Mouse (Mus musculus) liver, embryonic 13.5 days (tissue): ENCODE data around the gene Reck. TPM values are rescaled to one million over a fixed set of nuclear protein-coding genes. Genes with fewer than 3 reads are reported as not detected.
A peak's percentile ranks its signal among the peaks of the same experiment; 100 is the strongest.

Experiments
- ATAC-seq: fragments of 200-750 bp; cut with Nextera tagmentation; 2 replicates; pipeline ENCODE4 v1.8.0; 2017; ENCODE audit warnings: low read depth, mild to moderate bottlenecking, moderate number of reproducible peaks, moderate library complexity
- DNase-seq: peaks from one replicate; pipeline ENCODE4 v3.0.0; 2022
- H3K27ac ChIP-seq: fragments of 300-500 bp; sonication (generic); 2 replicates; pipeline ENCODE4 v1.5.1; 2015; ENCODE audit warnings: moderate library complexity, mild to moderate bottlenecking, inconsistent platforms
- H3K27me3 ChIP-seq: fragments of 300-500 bp; sonication (generic); 2 replicates; pipeline ENCODE4 v1.6.1; 2015; ENCODE audit warnings: mild to moderate bottlenecking, inconsistent platforms
- H3K36me3 ChIP-seq: fragments of 300-500 bp; sonication (generic); 2 replicates; pipeline ENCODE4 v1.6.1; 2015; ENCODE audit warnings: mild to moderate bottlenecking, inconsistent platforms
- H3K4me1 ChIP-seq: fragments of 300-500 bp; sonication (generic); replicated peaks from 2 replicates; pipeline ENCODE4 v1.6.1; 2015; ENCODE audit warnings: inconsistent platforms
- H3K4me2 ChIP-seq: fragments of 300-500 bp; sonication (generic); 2 replicates; pipeline ENCODE4 v1.6.1; 2015; ENCODE audit warnings: inconsistent platforms, mild to moderate bottlenecking, moderate library complexity
- H3K4me3 ChIP-seq: fragments of 300-500 bp; sonication (generic); replicated peaks from 2 replicates; pipeline ENCODE4 v1.5.1; 2015; ENCODE audit warnings: mild to moderate bottlenecking, inconsistent platforms
- H3K9ac ChIP-seq: fragments of 300-500 bp; sonication (generic); 2 replicates; pipeline ENCODE4 v1.6.1; 2015; ENCODE audit warnings: mild to moderate bottlenecking, inconsistent platforms
- H3K9me3 ChIP-seq: fragments of 300-500 bp; sonication (generic); replicated peaks from 2 replicates; pipeline ENCODE4 v1.6.1; 2016; ENCODE audit warnings: inconsistent platforms
- WGBS: fragments of 180-500 bp; shearing (Covaris S2); methylation state at CpG from one replicate; pipeline ENCODE4 v1.1.7; 2015; ENCODE audit not compliant: insufficient replicate concordance; 5-methylcytosine and 5-hydroxymethylcytosine counted together
- polyA plus RNA-seq: library from polyadenylated mRNA; unstranded; fragments of >200 nt; fragmentation: Nextera tagmentation; extraction: Ambion mirVana; gene quantifications from 2 replicates; pipeline ENCODE4 v1.2.1, GENCODE M21; 2015

The Reck gene
- polyA plus RNA-seq, 1 experiment from 2014 or later, result 2.1 TPM

- WGBS, result 65% methylated on average over 7 of the region's 7 CpGs
- no peak overlapping the region for H3K4me2 ChIP-seq
Observed at GRCm38 (mm10) chr4:43981251-43981650, 105.9 kb downstream of the Reck start.

GRCm38 (mm10) chr4:43982053-43982732 is 106.9 kb downstream of the Reck start:
- peaks cover 36% of the 10 kb centered on the region for H3K4me1 ChIP-seq
- peak overlapping the region; percentile 62 for H3K27ac ChIP-seq
- H3K9me3 ChIP-seq, result no peaks in the 10 kb centered on the region
- DNase-seq, result peak; percentile 85
- H3K36me3 ChIP-seq, result peaks cover 9% of the 10 kb centered on the region
- peak overlapping the region; percentile 71 for H3K9ac ChIP-seq
- peak overlapping the region; percentile 69 for H3K4me2 ChIP-seq
- H3K4me3 ChIP-seq, result peak overlapping the region; percentile 43
- peak; percentile 90 for ATAC-seq
- 2% methylated on average over 24 of the region's 24 CpGs for WGBS
- no peaks in the 10 kb centered on the region for H3K27me3 ChIP-seq

More at GRCm38 (mm10) chr4:43981251-43981650, 105.9 kb downstream of the Reck start:
- DNase-seq, result no peak
- Histone ChIP-seq H3K27ac (no peak overlapping the region; the same call in 1 of the 2 replicates), H3K9me3 (no peaks in the 10 kb centered on the region), H3K27me3 (no peaks in the 10 kb centered on the region), H3K4me3 (no peak overlapping the region), H3K9ac (no peak overlapping the region), H3K36me3 (peaks cover 10% of the 10 kb centered on the region), H3K4me1 (peaks cover 41% of the 10 kb centered on the region)
- ATAC-seq, result no peak

- peak within 1 kb of the TSS; percentile 62 for H3K27ac ChIP-seq
- H3K4me1 ChIP-seq, result peaks cover 31% of the 10 kb centered on the region
- WGBS, result 79% methylated on average over 11 of the region's 11 CpGs
- H3K36me3 ChIP-seq, result peaks cover 4% of the 10 kb centered on the region; the same call in 1 of the 2 replicates
- peak within 1 kb of the TSS; percentile 71 for H3K9ac ChIP-seq
- no peaks in the 10 kb centered on the region for H3K9me3 ChIP-seq
- ATAC-seq (no peak), DNase-seq (no peak)
- no peaks in the 10 kb centered on the region for H3K27me3 ChIP-seq
- H3K4me2 ChIP-seq, result peak within 1 kb of the TSS; percentile 69
- peak within 1 kb of the TSS; percentile 43 for H3K4me3 ChIP-seq
Observed at GRCm38 (mm10) chr4:43983181-43983580, 107.9 kb downstream of the Reck start, which contains the start of gene Ccin. Ccin (plus strand) TSS chr4:43983483.

GRCm38 (mm10) chr4:43983756-43984155 is 108.4 kb downstream of the Reck start:
- H3K36me3 ChIP-seq, result no peaks in the 10 kb centered on the region
- DNase-seq (no peak), ATAC-seq (no peak)
- no peaks in the 10 kb centered on the region for H3K27me3 ChIP-seq
- H3K27ac ChIP-seq, result no peak overlapping the region
- H3K9ac ChIP-seq, result no peak overlapping the region
- H3K9me3 ChIP-seq, result no peaks in the 10 kb centered on the region
- H3K4me2 ChIP-seq, result no peak overlapping the region
- H3K4me3 ChIP-seq, result no peak overlapping the region
- H3K4me1 ChIP-seq, result peaks cover 25% of the 10 kb centered on the region
- WGBS, result 86% methylated on average over 22 of the region's 22 CpGs

GRCm38 (mm10) chr4:43984326-43984725 is 109.0 kb downstream of the Reck start:
- no peak overlapping the region for H3K27ac ChIP-seq
- no peaks in the 10 kb centered on the region for H3K9me3 ChIP-seq
- no peak overlapping the region for H3K4me2 ChIP-seq
- DNase-seq (no peak), ATAC-seq (no peak)
- no peak overlapping the region for H3K9ac ChIP-seq
- WGBS, result 86% methylated on average over 19 of the region's 19 CpGs
- H3K4me1 ChIP-seq, result peaks cover 22% of the 10 kb centered on the region
- no peak overlapping the region for H3K4me3 ChIP-seq
- no peaks in the 10 kb centered on the region for H3K36me3 ChIP-seq
- no peaks in the 10 kb centered on the region for H3K27me3 ChIP-seq

GRCm38 (mm10) chr4:43988976-43989375 is 113.6 kb downstream of the Reck start:
- ATAC-seq (no peak), DNase-seq (no peak)
- no peaks in the 10 kb centered on the region for H3K27me3 ChIP-seq
- H3K9ac ChIP-seq, result no peak overlapping the region
- no peaks in the 10 kb centered on the region for H3K9me3 ChIP-seq
- no peaks in the 10 kb centered on the region for H3K36me3 ChIP-seq
- no peak overlapping the region for H3K4me3 ChIP-seq
- no peak overlapping the region for H3K4me2 ChIP-seq
- no peak overlapping the region for H3K27ac ChIP-seq
- no peaks in the 10 kb centered on the region for H3K4me1 ChIP-seq
- 67% methylated on average over 3 of the region's 3 CpGs for WGBS

GRCm38 (mm10) chr4:43993072-43993471 is 117.7 kb downstream of the Reck start:
- H3K9me3 ChIP-seq, result no peaks in the 10 kb centered on the region
- no peaks in the 10 kb centered on the region for H3K36me3 ChIP-seq
- H3K27me3 ChIP-seq, result no peaks in the 10 kb centered on the region
- no peak overlapping the region for H3K4me2 ChIP-seq
- H3K4me3 ChIP-seq, result no peak overlapping the region
- WGBS, result 84% methylated on average over 11 of the region's 11 CpGs
- no peak overlapping the region for H3K27ac ChIP-seq
- no peaks in the 10 kb centered on the region for H3K4me1 ChIP-seq
- ATAC-seq (no peak), DNase-seq (no peak)
- no peak overlapping the region for H3K9ac ChIP-seq

GRCm38 (mm10) chr4:43994342-43994741 is 119.0 kb downstream of the Reck start:
- no peak overlapping the region for H3K27ac ChIP-seq
- WGBS, result 72% methylated on average over 2 of the region's 2 CpGs
- no peak for DNase-seq

More at GRCm38 (mm10) chr4:43994342-43994741, 119.0 kb downstream of the Reck start:
- Histone ChIP-seq H3K27me3 (no peaks in the 10 kb centered on the region), H3K9me3 (no peaks in the 10 kb centered on the region), H3K4me2 (no peak overlapping the region), H3K4me1 (no peaks in the 10 kb centered on the region), H3K4me3 (no peak overlapping the region), H3K36me3 (no peaks in the 10 kb centered on the region), H3K9ac (no peak overlapping the region)
- ATAC-seq, result no peak

Other genes starting within 250 kb of the Reck start
- gene Npr2, start 243.6 kb upstream of the Reck start, polyA plus RNA-seq, result 0.80 and 0.89 TPM in 2 replicates
- gene Spag8, start 221.9 kb upstream of the Reck start, polyA plus RNA-seq, result 0.10 and 0.12 TPM in 2 replicates
- gene Hint2, start 219.1 kb upstream of the Reck start, polyA plus RNA-seq, result 66.4 and 66.9 TPM in 2 replicates
- 0.19 and 0.23 TPM in 2 replicates for gene Tmem8b, start 206.6 kb upstream of the Reck start, polyA plus RNA-seq
- 1.3 and 1.8 TPM in 2 replicates for gene Fam221b, start 206.4 kb upstream of the Reck start, polyA plus RNA-seq
- not detected in 2 replicates for gene Olfr70, start 174.7 kb upstream of the Reck start, polyA plus RNA-seq
- gene Olfr71, start 165.3 kb upstream of the Reck start, polyA plus RNA-seq, result not detected in 2 replicates
- gene Hrct1, start 148.3 kb upstream of the Reck start, polyA plus RNA-seq, result 0.09 and 0.17 TPM in 2 replicates
- gene Spaar, start 145.5 kb upstream of the Reck start, polyA plus RNA-seq, result not detected in 2 replicates
- gene Olfr159, start 104.5 kb upstream of the Reck start, polyA plus RNA-seq, result not detected in 2 replicates
- not detected in 2 replicates for gene Olfr156, start 51.6 kb upstream of the Reck start, polyA plus RNA-seq
- not detected in 2 replicates for gene Olfr157, start 35.3 kb upstream of the Reck start, polyA plus RNA-seq
- gene Olfr155, start 24.0 kb upstream of the Reck start, polyA plus RNA-seq, result not detected in 2 replicates
- 39.0 and 45.7 TPM in 2 replicates for gene Glipr2, start 81.9 kb downstream of the Reck start, polyA plus RNA-seq
- gene Ccin, start 108.0 kb downstream of the Reck start, polyA plus RNA-seq, result not detected in 2 replicates
- gene Clta, start 128.9 kb downstream of the Reck start, polyA plus RNA-seq, result 164 and 166 TPM in 2 replicates
- 26.2 and 32.1 TPM in 2 replicates for gene Gne, start 208.6 kb downstream of the Reck start, polyA plus RNA-seq